Mouse (Mus musculus): ENCODE results near the gene Tbcel. TPM values are rescaled to one million over a fixed set of nuclear protein-coding genes. Genes with fewer than 3 reads are reported as not detected.
A peak's percentile ranks its signal among the peaks of the same experiment; 100 is the strongest.

The Tbcel gene
- total and polyA plus RNA-seq, 2 experiments = 22.2 to 34.3 TPM

- no peak for DNase-seq (ENCODE audit: extremely low read depth, low read depth, low spot score)
- WGBS = 85% methylated on average over 2 of the region's 2 CpGs
- Histone ChIP-seq H3K9ac (ENCODE audit: low read depth, low read length) (no peak overlapping the region), H3K79me2 (ENCODE audit: control insufficient read depth, insufficient read depth, low read length) (no peaks in the 10 kb centered on the region), H3K27ac (replicated peaks; ENCODE audit: insufficient read depth, low read depth, low read length) (no peak overlapping the region), H3K4me1 (ENCODE audit: control insufficient read depth, insufficient read depth, low read length) (no peaks in the 10 kb centered on the region), H3K36me3 (ENCODE audit: control insufficient read depth, insufficient read depth, low read length) (no peaks in the 10 kb centered on the region), H3K4me3 (ENCODE audit: insufficient read depth, low read depth, low read length) (no peak overlapping the region), H3K27me3 (ENCODE audit: control insufficient read depth, insufficient read depth, low read length) (no peaks in the 10 kb centered on the region)
- TF ChIP-seq POLR2A (IDR thresholded peaks at IDR 0.05; ENCODE audit: extremely low read depth, insufficient read depth, low read length) (no peak), CTCF (IDR thresholded peaks at IDR 0.05; ENCODE audit: low read depth, low read length) (no peak)
Observed at GRCm38 (mm10) chr9:42496296-42496695, 11.3 kb downstream of the Tbcel start.

- no peaks in the 10 kb centered on the region for H3K27me3 ChIP-seq (ENCODE audit: control insufficient read depth, insufficient read depth, low read length)
- no peak for DNase-seq (ENCODE audit: extremely low read depth, low read depth, low spot score)
- no peak overlapping the region for H3K27ac ChIP-seq (replicated peaks; ENCODE audit: insufficient read depth, low read depth, low read length)
- WGBS = 94% methylated on average over 9 of the region's 9 CpGs
- H3K4me3 ChIP-seq (ENCODE audit: insufficient read depth, low read depth, low read length) = no peak overlapping the region
- no peak overlapping the region for H3K9ac ChIP-seq (ENCODE audit: low read depth, low read length)
- H3K79me2 ChIP-seq (ENCODE audit: control insufficient read depth, insufficient read depth, low read length) = no peaks in the 10 kb centered on the region
- no peaks in the 10 kb centered on the region for H3K36me3 ChIP-seq (ENCODE audit: control insufficient read depth, insufficient read depth, low read length)
- peaks cover 9% of the 10 kb centered on the region for H3K4me1 ChIP-seq (ENCODE audit: control insufficient read depth, insufficient read depth, low read length)
- TF ChIP-seq CTCF (IDR thresholded peaks at IDR 0.05; ENCODE audit: low read depth, low read length) (no peak), POLR2A (IDR thresholded peaks at IDR 0.05; ENCODE audit: extremely low read depth, insufficient read depth, low read length) (no peak)
Observed at GRCm38 (mm10) chr9:42491780-42492179, 15.8 kb downstream of the Tbcel start.

GRCm38 (mm10) chr9:42490589-42491382, 16.8 kb downstream of the Tbcel start:
- TF ChIP-seq CTCF (IDR thresholded peaks at IDR 0.05; ENCODE audit: low read depth, low read length) = no peak
- no peak for TF ChIP-seq POLR2A (IDR thresholded peaks at IDR 0.05; ENCODE audit: extremely low read depth, insufficient read depth, low read length)
- Histone ChIP-seq H3K9ac (ENCODE audit: low read depth, low read length) (no peak overlapping the region), H3K4me1 (ENCODE audit: control insufficient read depth, insufficient read depth, low read length) (peaks cover 9% of the 10 kb centered on the region), H3K4me3 (ENCODE audit: insufficient read depth, low read depth, low read length) (no peak overlapping the region), H3K27ac (replicated peaks; ENCODE audit: insufficient read depth, low read depth, low read length) (no peak overlapping the region), H3K27me3 (ENCODE audit: control insufficient read depth, insufficient read depth, low read length) (no peaks in the 10 kb centered on the region), H3K79me2 (ENCODE audit: control insufficient read depth, insufficient read depth, low read length) (no peaks in the 10 kb centered on the region), H3K36me3 (ENCODE audit: control insufficient read depth, insufficient read depth, low read length) (no peaks in the 10 kb centered on the region)
- peak; percentile 78 for DNase-seq (ENCODE audit: extremely low read depth, low read depth, low spot score)
- WGBS = 59% methylated on average over 16 of the region's 16 CpGs

GRCm38 (mm10) chr9:42488071-42488470, 19.5 kb downstream of the Tbcel start:
- H3K4me1 ChIP-seq (ENCODE audit: control insufficient read depth, insufficient read depth, low read length) = peaks cover 9% of the 10 kb centered on the region
- TF ChIP-seq CTCF (IDR thresholded peaks at IDR 0.05; ENCODE audit: low read depth, low read length) = no peak
- TF ChIP-seq POLR2A (IDR thresholded peaks at IDR 0.05; ENCODE audit: extremely low read depth, insufficient read depth, low read length) = no peak

GRCm38 (mm10) chr9:42486913-42487312, 20.7 kb downstream of the Tbcel start:
- no peaks in the 10 kb centered on the region for H3K36me3 ChIP-seq (ENCODE audit: control insufficient read depth, insufficient read depth, low read length)
- H3K27me3 ChIP-seq (ENCODE audit: control insufficient read depth, insufficient read depth, low read length) = no peaks in the 10 kb centered on the region
- TF ChIP-seq CTCF (IDR thresholded peaks at IDR 0.05; ENCODE audit: low read depth, low read length) = no peak
- no peak for TF ChIP-seq POLR2A (IDR thresholded peaks at IDR 0.05; ENCODE audit: extremely low read depth, insufficient read depth, low read length)
- no peak overlapping the region for H3K4me3 ChIP-seq (ENCODE audit: insufficient read depth, low read depth, low read length)
- no peak overlapping the region for H3K27ac ChIP-seq (replicated peaks; ENCODE audit: insufficient read depth, low read depth, low read length)
- H3K4me1 ChIP-seq (ENCODE audit: control insufficient read depth, insufficient read depth, low read length) = peaks cover 9% of the 10 kb centered on the region
- 11% methylated on average over 4 of the region's 4 CpGs for WGBS
- H3K9ac ChIP-seq (ENCODE audit: low read depth, low read length) = no peak overlapping the region
- no peaks in the 10 kb centered on the region for H3K79me2 ChIP-seq (ENCODE audit: control insufficient read depth, insufficient read depth, low read length)
- DNase-seq (ENCODE audit: extremely low read depth, low read depth, low spot score) = peak; percentile 51

More at GRCm38 (mm10) chr9:42488071-42488470, 19.5 kb downstream of the Tbcel start:
- Histone ChIP-seq H3K27me3 (ENCODE audit: control insufficient read depth, insufficient read depth, low read length) (no peaks in the 10 kb centered on the region), H3K36me3 (ENCODE audit: control insufficient read depth, insufficient read depth, low read length) (no peaks in the 10 kb centered on the region), H3K79me2 (ENCODE audit: control insufficient read depth, insufficient read depth, low read length) (no peaks in the 10 kb centered on the region), H3K27ac (replicated peaks; ENCODE audit: insufficient read depth, low read depth, low read length) (no peak overlapping the region), H3K4me3 (ENCODE audit: insufficient read depth, low read depth, low read length) (no peak overlapping the region), H3K9ac (ENCODE audit: low read depth, low read length) (no peak overlapping the region)
- no peak for DNase-seq (ENCODE audit: extremely low read depth, low read depth, low spot score)
- WGBS = 96% methylated on average over 1 of the region's 1 CpGs

GRCm38 (mm10) chr9:42484667-42485066, 22.9 kb downstream of the Tbcel start:
- DNase-seq (ENCODE audit: extremely low read depth, low read depth, low spot score) = no peak
- no peaks in the 10 kb centered on the region for H3K36me3 ChIP-seq (ENCODE audit: control insufficient read depth, insufficient read depth, low read length)
- no peak for TF ChIP-seq CTCF (IDR thresholded peaks at IDR 0.05; ENCODE audit: low read depth, low read length)
- TF ChIP-seq POLR2A (IDR thresholded peaks at IDR 0.05; ENCODE audit: extremely low read depth, insufficient read depth, low read length) = no peak
- H3K9ac ChIP-seq (ENCODE audit: low read depth, low read length) = no peak overlapping the region
- peaks cover 5% of the 10 kb centered on the region for H3K4me1 ChIP-seq (ENCODE audit: control insufficient read depth, insufficient read depth, low read length)
- no peaks in the 10 kb centered on the region for H3K27me3 ChIP-seq (ENCODE audit: control insufficient read depth, insufficient read depth, low read length)
- WGBS = 98% methylated on average over 1 of the region's 1 CpGs
- H3K27ac ChIP-seq (replicated peaks; ENCODE audit: insufficient read depth, low read depth, low read length) = no peak overlapping the region
- H3K79me2 ChIP-seq (ENCODE audit: control insufficient read depth, insufficient read depth, low read length) = no peaks in the 10 kb centered on the region
- H3K4me3 ChIP-seq (ENCODE audit: insufficient read depth, low read depth, low read length) = no peak overlapping the region

All from liver, adult 2 months (tissue).